Mouse (Mus musculus) MEL (cell line): ENCODE results near the gene Tnfrsf21.

Source experiments
- CTCF ChIP-seq, 3 experiments: IDR thresholded peaks in 2 of 3; conservative IDR thresholded peaks in 1 of 3; 2 replicates each; pipeline ENCODE4 v1.5.1; 2011 to 2012; ENCODE audit warnings: low read length in 3 of 3, low read depth in 2 of 3, mild to moderate bottlenecking in 2 of 3, improper control_type of control experiment in 1 of 3, inconsistent platforms in 1 of 3, mixed read lengths in 1 of 3, moderate library complexity in 1 of 3; ENCODE audit not compliant: control insufficient read depth in 1 of 3, insufficient read depth in 1 of 3, poor library complexity in 1 of 3, severe bottlenecking in 1 of 3
- E2F4 ChIP-seq: IDR thresholded peaks from 2 replicates; pipeline ENCODE4 v1.6.1; 2011; ENCODE audit warnings: low read depth, low read length, improper control_type of control experiment, borderline replicate concordance
- ETS1 ChIP-seq: IDR thresholded peaks from 2 replicates; pipeline ENCODE4 v1.6.1; 2012; ENCODE audit warnings: low read depth, mild to moderate bottlenecking, inconsistent platforms, low read length, improper control_type of control experiment, moderate library complexity
- MAX ChIP-seq: IDR thresholded peaks from 2 replicates; pipeline ENCODE4 v1.6.1; 2011; ENCODE audit warnings: low read length, improper control_type of control experiment
- SMC3 ChIP-seq: IDR thresholded peaks from 2 replicates; pipeline ENCODE4 v1.6.1; 2011; ENCODE audit warnings: low read depth, low read length, improper control_type of control experiment
- UBTF ChIP-seq: IDR thresholded peaks from 2 replicates; pipeline ENCODE4 v1.6.1; 2012; ENCODE audit warnings: low read depth, mild to moderate bottlenecking, inconsistent platforms, low read length, improper control_type of control experiment, moderate library complexity, borderline replicate concordance; ENCODE audit not compliant: insufficient read depth
- USF1 ChIP-seq: IDR thresholded peaks from 2 replicates; pipeline ENCODE4 v1.6.1; 2014; ENCODE audit warnings: low read depth, mild to moderate bottlenecking, inconsistent platforms, low read length, improper control_type of control experiment, moderate library complexity

DNA sequence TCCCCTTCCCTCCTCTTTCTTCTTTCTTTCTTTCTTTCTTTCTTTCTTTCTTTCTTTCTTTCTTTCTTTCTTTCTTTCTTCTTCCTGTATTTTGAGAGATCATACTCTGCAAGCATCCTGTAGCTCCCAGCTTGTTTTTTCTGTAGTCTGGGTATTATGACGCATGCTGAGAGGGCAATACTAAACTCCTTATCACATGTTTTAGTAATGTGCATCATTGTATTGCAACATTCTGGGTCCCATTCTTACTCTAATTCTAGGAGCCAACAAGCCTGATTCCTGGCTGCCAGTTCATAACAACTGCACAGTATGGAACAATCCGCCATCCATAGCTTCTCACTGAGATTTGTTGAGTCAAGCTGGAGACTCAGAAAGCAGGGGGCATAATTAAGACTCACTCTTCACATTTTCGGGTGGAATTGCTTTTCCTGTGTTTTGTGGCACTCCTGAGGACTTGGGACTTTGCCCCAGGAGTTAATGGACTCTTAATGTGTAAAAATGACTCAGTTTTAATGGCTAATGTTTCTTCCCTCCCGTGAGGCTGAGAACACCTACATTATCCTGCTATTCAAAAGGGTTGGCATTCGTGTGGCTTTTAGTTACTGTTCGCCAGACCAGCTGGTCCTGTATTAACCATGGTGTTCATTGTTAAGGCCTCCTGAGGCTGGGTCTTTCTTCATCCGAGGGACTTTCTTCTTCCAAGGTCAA is 52.6 kb downstream of the Tnfrsf21 start:
- TF ChIP-seq MAX (no peak), CTCF (IDR thresholded peaks at IDR 0.05 in 2 of 3, conservative IDR thresholded peaks at IDR 0.05 in 1 of 3; ENCODE audit: control insufficient read depth in 1 of 3, insufficient read depth in 1 of 3, low read depth in 2 of 3, low read length in 3 of 3, poor library complexity in 1 of 3, severe bottlenecking in 1 of 3) (no peak), UBTF (no peak), ETS1 (no peak), E2F4 (no peak), SMC3 (no peak), USF1 (no peak)
